Mouse (Mus musculus) thymus, adult 2 months (tissue): ENCODE results near the gene Tspan33. TPM values are rescaled to one million over a fixed set of nuclear protein-coding genes. Genes with fewer than 3 reads are reported as not detected.

ENCODE experiments used
- DNase-seq: peaks from one replicate; pipeline ENCODE4 v3.0.0; 2021
- H3K27ac ChIP-seq: fragments of 200-500 bp; 2 replicates; pipeline ENCODE4 v1.5.1; 2012; ENCODE audit warnings: low read length, control low read depth; ENCODE audit not compliant: control insufficient read depth, insufficient read depth
- H3K27me3 ChIP-seq: fragments of 200-500 bp; 2 replicates; pipeline ENCODE4 v1.6.1; 2012; ENCODE audit warnings: mild to moderate bottlenecking, low read length, moderate library complexity, mixed read lengths; ENCODE audit not compliant: control insufficient read depth, insufficient read depth
- H3K36me3 ChIP-seq: fragments of 200-500 bp; 2 replicates; pipeline ENCODE4 v1.6.1; 2012; ENCODE audit warnings: mild to moderate bottlenecking, low read length, moderate library complexity; ENCODE audit not compliant: control insufficient read depth, insufficient read depth
- H3K4me1 ChIP-seq: fragments of 200-500 bp; replicated peaks from 2 replicates; pipeline ENCODE4 v1.6.1; 2012; ENCODE audit warnings: low read length; ENCODE audit not compliant: control insufficient read depth, insufficient read depth
- H3K4me3 ChIP-seq: fragments of 200-500 bp; 2 replicates; pipeline ENCODE4 v1.5.1; 2012; ENCODE audit warnings: mild to moderate bottlenecking, low read length, control low read depth, moderate library complexity; ENCODE audit not compliant: control insufficient read depth, insufficient read depth
- CTCF ChIP-seq: fragments of 200-500 bp; IDR thresholded peaks from 2 replicates; pipeline ENCODE4 v1.5.1; 2012; ENCODE audit warnings: mild to moderate bottlenecking, control low read depth, low read length, moderate library complexity, borderline replicate concordance; ENCODE audit not compliant: control insufficient read depth, poor library complexity, insufficient read depth; ENCODE audit errors: extremely low read depth
- POLR2A ChIP-seq: fragments of 200-500 bp; IDR thresholded peaks from 2 replicates; pipeline ENCODE4 v1.6.1; 2012; ENCODE audit warnings: mild to moderate bottlenecking, low read length, control low read depth, moderate library complexity; ENCODE audit not compliant: control insufficient read depth, poor library complexity, insufficient read depth; ENCODE audit errors: extremely low read depth
- WGBS: fragments of 180-500 bp; shearing (Covaris S2); methylation state at CpG from one replicate; pipeline ENCODE4 v1.1.7; 2018; 5-methylcytosine and 5-hydroxymethylcytosine counted together
- polyA plus RNA-seq: library from polyadenylated mRNA; depleted of rRNA; stranded (reverse); fragments of >200 nt; gene quantifications from 2 replicates; pipeline ENCODE4 v1.2.3, GENCODE M21; 2012; rRNA removed

The Tspan33 gene
- polyA plus RNA-seq, 1 experiment, result 6.1 TPM

DNA sequence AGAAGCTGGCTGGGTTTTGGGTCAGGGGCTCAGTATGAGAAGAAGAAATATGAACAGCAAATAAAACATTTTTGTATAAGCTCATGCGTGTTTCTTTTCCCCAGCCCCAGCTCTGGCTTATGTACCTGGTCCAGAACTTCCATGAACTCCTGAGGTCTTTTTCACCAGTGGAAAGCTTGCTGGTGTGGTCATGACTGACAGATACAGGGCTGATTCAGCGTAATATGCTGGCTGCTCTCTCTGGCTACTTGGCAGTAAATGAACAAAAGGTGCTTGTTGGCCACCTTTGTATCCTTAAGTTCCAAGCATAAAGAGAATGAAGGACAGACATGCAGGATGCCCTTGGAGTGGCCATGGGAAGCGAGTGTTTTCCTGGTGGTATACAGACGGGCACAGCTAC, 67.3 kb downstream of the Tspan33 start:
- Histone ChIP-seq H3K27me3 (no peaks in the 10 kb centered on the region), H3K4me1 (no peaks in the 10 kb centered on the region), H3K27ac (no peak overlapping the region), H3K36me3 (no peaks in the 10 kb centered on the region), H3K4me3 (no peak overlapping the region)
- DNase-seq, result no peak
- WGBS, result 98% methylated on average over 4 of the region's 4 CpGs
- no peak for TF ChIP-seq CTCF
- TF ChIP-seq POLR2A, result no peak

DNA sequence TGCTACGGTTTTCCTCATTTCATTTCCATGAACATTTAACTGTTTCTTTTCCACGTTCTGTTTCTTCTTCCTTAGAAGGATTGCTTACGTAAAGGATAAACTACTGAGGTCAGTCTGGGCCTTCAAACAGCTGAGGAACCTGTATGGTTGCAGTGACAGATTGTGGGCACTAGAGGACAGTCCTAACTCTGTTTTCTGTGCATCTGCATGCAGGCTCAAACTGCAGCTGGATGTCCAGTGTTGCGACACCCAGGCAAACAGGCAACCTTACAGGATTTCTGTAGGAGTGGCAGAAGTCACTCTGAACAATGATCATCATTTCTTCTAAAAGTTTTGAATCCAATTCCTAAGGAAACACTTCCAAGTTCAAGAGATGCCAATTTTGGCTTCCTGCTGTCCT, 68.5 kb downstream of the Tspan33 start:
- WGBS, result 89% methylated on average over 4 of the region's 4 CpGs
- no peaks in the 10 kb centered on the region for H3K27me3 ChIP-seq
- no peak overlapping the region for H3K4me3 ChIP-seq
- TF ChIP-seq CTCF, result no peak
- no peak for TF ChIP-seq POLR2A
- no peak overlapping the region for H3K27ac ChIP-seq
- no peaks in the 10 kb centered on the region for H3K4me1 ChIP-seq
- no peaks in the 10 kb centered on the region for H3K36me3 ChIP-seq
- no peak for DNase-seq

DNA sequence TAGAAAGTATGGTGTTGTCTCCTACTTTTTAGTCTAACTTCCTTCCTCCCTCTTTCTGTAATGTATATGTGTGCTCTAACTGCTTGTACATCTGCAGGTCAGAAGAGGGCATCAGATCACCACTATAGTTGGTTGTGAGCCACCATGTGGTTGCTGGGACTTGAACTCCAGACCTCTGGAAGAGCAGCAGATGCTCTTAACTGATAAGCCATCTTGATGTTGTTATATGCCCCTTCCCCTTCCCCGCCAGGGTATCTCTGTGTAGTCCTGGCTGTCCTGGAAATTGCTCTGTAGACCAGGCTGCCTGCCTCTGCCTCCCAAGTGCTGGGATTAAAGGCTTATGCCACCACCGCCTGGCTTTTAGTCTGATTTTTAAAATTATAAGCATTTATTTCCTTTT, 72.9 kb downstream of the Tspan33 start:
- Histone ChIP-seq H3K27me3 (no peaks in the 10 kb centered on the region), H3K27ac (no peak overlapping the region), H3K36me3 (no peaks in the 10 kb centered on the region), H3K4me1 (0 out of 2 replicates have a peak, but pooled peaks cover 2% of the 10 kb centered on the region), H3K4me3 (no peak overlapping the region)
- no peak for TF ChIP-seq CTCF
- no peak for TF ChIP-seq POLR2A
- WGBS, result 97% methylated on average over 2 of the region's 2 CpGs
- no peak for DNase-seq

Other genes with a start within 250 kb of the Tspan33 start
- 294 and 381 TPM in 2 replicates for gene Atp6v1f, start 226.5 kb upstream of the Tspan33 start, polyA plus RNA-seq
- gene Atp6v1fnb, start 222.8 kb upstream of the Tspan33 start, polyA plus RNA-seq, result 0.22 and 0.34 TPM in 2 replicates
- gene Kcp, start 186.3 kb upstream of the Tspan33 start, polyA plus RNA-seq, result 2.9 and 3.0 TPM in 2 replicates
- 37.3 and 46.4 TPM in 2 replicates for gene Irf5, start 167.6 kb upstream of the Tspan33 start, polyA plus RNA-seq
- gene Tnpo3, start 84.3 kb upstream of the Tspan33 start, polyA plus RNA-seq, result 62.6 and 63.7 TPM in 2 replicates
- 48.9 and 51.4 TPM in 2 replicates for gene Smo, start 41.3 kb downstream of the Tspan33 start, polyA plus RNA-seq
- gene Ahcyl2, start 73.8 kb downstream of the Tspan33 start, polyA plus RNA-seq, result 35.3 and 44.1 TPM in 2 replicates
- gene Strip2, start 222.8 kb downstream of the Tspan33 start, polyA plus RNA-seq, result 4.9 and 6.6 TPM in 2 replicates